Mouse (Mus musculus) lung, postnatal 4 days (tissue): ENCODE measurements around the gene Snrnp40.

ENCODE experiments used
- DNase-seq, 2 experiments: peaks; one replicate each; pipeline ENCODE4 v3.0.0; 2021

The Snrnp40 gene

DNA sequence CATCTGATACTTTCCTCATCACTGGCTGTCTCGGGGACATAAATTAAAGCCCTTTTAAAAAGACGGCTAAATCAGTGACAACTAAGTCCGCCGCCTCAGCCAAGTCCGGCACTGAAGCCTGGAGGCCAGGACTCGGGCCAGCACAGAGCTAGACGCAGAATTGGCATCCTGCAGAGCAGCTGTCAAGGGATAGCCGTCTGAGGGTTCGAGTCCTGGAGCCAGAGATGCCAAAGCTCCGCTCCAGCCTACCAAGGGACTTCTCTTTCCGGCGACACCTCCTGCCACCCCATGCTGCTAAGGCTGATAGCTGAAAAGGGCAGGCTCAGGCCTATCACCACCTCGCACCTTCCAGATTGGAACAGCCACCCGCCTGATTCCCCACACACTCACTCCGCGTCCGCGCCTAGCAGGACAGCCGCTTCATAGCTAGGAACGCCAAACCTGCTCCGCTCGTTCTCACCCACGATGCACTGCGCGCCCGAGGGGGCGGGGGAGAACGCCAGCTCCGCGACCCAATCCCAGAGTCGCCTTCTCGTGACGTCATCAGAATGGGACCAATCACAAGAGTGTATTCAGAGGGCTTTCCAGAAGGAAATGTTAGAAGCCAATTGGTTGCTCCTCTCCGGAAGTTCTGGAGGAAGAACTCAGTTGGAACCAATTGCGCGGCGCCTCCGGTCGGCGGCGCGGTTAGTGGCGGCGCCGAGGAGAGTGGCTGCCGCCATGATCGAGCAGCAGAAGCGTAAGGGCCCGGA, at the start of gene Snrnp40, which contains the start of gene Zcchc17:
Gene Snrnp40, plus strand, starts transcription at position 647 of the 752 bp plus-strand sequence.
Gene Zcchc17, minus strand, starts transcription at position 458 of the 752 bp plus-strand sequence.
- DNase-seq = peak; percentile 98 to 99

GRCm38 (mm10) chr4:130312526-130312925, 47.4 kb upstream of the Snrnp40 start:
- no peak for DNase-seq

DNA sequence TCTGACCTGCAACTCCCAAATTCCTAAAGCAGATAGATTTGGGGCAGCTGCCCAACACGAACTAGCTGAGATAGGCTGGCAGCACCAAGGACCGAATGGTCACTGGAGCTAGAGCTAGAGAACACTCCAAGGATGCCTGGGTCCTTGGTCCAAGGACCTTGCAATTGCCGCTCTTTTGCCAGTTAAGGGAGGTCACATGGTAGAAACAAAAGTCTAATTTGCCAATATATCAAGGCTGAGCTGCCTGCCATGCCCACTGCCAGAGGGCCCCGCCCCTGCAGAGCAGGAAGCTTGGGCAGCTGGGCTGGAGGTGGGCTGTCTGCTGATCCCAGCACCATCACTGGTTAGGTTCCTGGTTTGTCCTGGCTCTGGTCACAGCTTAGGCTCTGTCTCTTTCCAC, 46.4 kb upstream of the Snrnp40 start:
- DNase-seq = no peak

DNA sequence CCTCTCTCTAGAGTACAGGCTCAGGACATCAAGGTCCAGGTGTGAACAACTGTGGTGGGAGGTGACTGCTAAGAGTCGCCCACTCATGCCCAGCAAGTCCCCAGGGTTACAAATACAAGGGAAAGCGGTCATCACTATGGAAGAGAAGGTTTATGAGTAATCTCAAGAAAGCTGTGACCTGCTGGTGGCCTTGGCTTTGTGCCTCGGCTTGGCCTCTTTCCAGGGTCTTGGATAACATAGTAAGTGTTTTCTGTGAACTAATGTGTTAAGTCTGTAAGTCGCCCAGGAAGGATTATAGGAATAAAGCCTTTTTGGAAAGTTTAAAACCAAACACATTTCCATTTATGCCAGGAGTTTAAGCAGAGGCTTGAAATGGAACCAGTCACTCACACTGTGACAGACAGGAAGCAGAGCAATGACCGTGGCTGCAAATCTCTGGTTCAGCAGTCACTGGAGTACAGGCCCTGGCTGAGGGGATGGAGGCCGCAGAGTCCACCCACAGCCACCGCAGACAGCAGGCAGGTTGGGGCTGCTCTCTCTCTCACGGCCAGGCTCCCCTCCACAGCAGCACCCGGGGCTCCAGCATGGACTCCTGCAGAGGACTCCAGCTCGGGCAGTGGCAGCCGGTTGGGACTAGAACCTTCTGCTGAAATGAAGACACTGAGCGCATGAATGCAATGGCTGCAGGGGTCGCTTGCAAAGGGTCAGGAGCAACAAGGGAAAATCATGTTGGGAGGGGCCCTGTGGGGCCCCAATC, 44.0 kb upstream of the Snrnp40 start:
- DNase-seq = peak; percentile 68 to 83

- DNase-seq = no peak
Measured at GRCm38 (mm10) chr4:130316691-130317090, 43.2 kb upstream of the Snrnp40 start.

DNA sequence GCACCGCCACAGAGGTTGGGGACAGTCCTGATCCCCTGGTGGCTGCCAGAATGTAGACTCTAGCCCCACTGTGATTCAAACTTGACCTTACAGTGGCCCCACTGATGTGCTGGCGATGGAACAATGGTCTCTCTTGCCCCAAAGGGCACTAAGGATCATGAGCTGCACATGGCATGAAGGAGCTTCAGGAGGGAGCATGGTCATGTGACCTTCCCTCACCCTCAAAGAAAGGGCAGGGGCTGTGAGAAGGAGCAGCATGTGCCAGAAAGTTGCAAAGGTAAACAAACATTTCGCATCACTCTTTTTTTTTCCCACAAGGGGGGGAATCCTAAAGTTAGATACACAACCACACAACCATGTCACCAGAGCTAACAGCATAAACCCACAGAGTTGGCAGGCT, 41.8 kb upstream of the Snrnp40 start:
- no peak for DNase-seq

GRCm38 (mm10) chr4:130319564-130319963, 40.4 kb upstream of the Snrnp40 start:
- no peak for DNase-seq

DNA sequence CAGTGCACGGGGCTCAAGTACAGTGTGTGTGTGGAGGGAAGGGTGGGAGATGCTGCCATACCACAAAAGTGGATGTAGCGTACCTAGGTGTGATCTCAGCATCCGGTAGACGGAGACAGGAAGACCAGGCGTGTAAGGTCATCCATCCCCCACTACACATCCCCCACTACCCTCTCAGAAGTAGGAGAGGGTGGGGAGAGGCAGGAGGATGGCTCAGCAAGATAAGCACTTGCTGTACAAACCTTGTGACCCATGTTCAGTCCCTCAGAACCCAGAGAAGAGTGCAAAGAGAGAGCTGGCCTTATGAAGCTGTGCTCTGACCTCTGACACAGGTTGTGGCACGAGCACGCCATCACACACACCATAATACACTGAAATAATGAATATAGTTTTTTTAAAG, 38.3 kb upstream of the Snrnp40 start:
- DNase-seq = no peak

DNA sequence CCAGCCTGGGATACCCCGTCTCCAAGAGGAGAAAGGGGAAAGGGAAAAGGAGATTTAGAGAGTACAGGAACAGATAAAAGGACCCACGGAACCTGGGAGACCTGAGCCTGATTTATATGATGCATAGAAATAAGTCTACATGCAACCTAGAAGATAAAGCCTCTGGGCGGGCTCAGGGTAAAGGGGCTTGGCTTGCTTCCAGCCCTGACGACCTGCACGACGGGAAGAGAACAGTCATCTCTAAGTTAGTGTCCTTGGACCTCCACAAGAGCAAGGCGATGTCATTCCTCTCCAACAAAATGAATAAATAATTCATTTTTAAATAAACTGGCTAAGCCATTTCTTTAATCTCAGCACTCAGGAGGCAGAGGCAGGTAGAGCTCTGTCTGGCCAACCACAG, 37.4 kb upstream of the Snrnp40 start:
- DNase-seq = no peak

DNA sequence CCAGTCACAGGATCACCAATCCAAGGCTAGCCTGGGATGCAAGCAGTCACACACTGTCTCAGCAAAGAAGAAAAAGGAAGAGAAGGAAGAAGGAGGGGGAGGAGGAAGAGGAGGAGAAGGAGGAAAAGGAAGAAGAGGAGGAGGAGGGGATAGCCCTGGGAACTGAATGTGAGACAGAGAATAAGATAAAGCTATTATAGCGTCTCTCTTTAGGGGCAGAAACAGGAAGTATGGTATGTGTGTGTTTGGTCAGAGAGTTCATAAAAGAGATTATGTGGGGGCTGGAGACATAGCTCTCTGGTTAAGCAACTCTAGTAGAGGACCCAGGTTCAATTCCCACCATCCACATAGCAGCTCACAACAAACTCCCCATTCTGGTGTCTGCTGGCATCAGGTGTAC, 36.8 kb upstream of the Snrnp40 start:
- no peak for DNase-seq

GRCm38 (mm10) chr4:130323607-130324006, 36.3 kb upstream of the Snrnp40 start:
- peak in 1 of 2 experiments; percentile 21 for DNase-seq

GRCm38 (mm10) chr4:130325446-130325845, 34.5 kb upstream of the Snrnp40 start:
- no peak for DNase-seq

GRCm38 (mm10) chr4:130327366-130327765, 32.6 kb upstream of the Snrnp40 start:
- DNase-seq = no peak

DNA sequence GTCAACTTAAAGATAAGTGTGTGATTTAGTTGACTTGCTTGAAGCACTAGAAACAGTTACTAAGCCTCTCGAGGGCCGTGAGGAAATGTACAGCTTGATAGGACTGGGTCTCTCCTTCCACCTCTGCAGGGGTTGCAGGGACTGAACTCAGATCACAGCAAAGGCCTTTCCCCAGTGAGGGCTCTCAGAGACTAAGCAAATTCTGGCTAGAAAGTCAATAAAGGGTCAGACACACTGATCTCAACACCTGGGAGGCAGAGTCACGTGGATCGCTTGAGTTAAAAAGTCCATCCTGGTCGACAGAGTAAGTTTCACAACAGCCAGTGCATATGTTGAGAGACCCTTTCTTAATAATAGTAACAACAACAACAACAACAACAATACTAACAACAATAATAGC, 24.1 kb upstream of the Snrnp40 start:
- DNase-seq = no peak

- DNase-seq = peak in 1 of 2 experiments; percentile 64
Measured at GRCm38 (mm10) chr4:130341691-130342090, 18.2 kb upstream of the Snrnp40 start.

DNA sequence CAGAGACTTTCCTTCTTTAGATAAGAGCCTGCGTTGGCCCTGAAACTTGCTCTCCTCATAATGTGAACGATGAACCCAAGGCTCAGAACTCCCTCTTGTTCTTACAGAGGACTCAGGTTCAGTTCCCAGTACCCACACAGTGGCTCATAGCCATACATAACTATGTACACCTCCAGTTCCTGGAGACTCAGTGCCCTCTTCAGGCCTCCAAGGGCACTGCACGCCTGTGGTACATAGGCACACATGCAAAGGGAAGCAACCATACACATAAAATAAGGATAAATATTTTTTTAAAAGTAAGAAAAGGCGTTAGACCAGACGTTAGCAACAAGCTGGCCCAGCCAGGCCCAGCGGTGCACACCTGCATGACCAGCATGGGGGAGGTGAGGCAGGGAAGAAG, 10.3 kb upstream of the Snrnp40 start:
- no peak for DNase-seq

DNA sequence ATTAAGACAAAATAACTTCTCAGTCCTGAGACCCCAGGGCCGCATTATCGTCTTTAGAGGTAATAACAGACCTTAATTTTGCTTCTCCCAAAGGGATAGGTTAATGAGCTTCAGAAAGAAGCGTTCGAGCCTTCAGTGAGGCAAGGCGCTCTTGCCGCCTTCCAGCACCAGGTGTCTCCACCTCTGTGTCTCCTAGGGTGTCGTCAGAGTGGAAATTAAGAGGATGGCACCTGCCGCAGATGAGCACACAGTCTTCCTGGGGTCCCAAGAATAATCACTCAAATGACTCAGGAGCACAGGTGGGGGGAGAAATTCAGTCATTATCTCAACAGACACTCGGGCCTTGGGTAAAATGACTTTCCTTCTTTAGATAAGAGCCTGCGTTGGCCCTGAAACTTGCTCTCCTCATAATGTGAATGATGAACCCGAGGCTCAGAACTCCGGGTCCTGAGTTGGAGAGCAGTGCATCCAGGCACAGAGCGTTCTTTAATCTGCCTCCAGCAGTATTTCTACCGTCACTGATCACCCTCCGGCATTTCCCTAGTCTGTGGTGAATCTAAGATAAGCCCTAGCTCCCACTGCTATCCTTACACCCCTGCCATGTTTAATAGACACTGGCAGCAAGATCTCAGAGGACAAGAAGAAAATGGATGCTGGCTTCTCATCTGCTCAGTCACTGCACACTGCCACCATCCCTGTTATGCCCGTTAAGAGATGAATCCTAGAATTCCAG, 9.1 kb upstream of the Snrnp40 start:
- no peak for DNase-seq

GRCm38 (mm10) chr4:130352588-130352987, 7.3 kb upstream of the Snrnp40 start:
- no peak for DNase-seq

DNA sequence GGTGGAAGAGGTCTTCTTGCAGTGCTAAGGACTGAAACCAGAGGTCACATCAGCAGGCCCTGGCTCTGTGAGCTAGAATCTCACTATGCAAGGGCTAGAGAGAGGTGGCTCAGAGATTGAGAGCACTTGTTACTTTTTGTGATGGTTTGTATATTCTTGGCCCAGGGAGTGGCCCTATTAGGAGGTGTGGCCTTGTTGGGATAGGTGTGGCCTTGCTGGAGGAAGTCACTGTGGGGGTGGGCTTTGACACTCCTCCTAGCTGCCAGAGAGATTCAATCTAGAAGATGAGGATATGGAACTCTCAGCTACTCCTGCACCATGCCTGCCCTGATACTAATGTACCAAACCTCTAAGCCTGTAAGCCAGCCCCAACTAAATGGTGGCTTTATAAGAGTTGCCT, 2.0 kb upstream of the Snrnp40 start:
- no peak for DNase-seq

GRCm38 (mm10) chr4:130360238-130360590, 282 bp downstream of the Snrnp40 start:
- DNase-seq = no peak

GRCm38 (mm10) chr4:130376675-130377074, 16.7 kb downstream of the Snrnp40 start:
- no peak for DNase-seq

DNA sequence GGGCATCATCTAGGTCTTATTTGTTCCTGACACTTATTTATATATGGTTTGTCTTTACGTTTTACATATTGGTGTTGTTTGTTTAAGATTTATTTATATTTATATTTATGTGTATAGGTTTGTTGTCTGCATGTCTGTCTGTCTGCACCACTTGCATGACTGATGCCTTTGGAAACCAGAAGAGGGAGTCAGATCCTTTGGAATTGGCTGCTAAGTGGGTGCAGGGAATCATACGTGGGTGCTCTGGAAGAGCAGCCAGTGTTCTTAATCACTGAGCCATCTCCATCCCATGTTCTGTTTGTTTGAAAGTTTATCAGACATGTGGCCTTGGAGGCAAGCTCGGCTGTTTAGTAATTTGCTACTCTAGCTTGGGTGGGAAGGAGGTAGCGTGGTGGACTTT, 17.6 kb downstream of the Snrnp40 start:
- DNase-seq = no peak

- no peak for DNase-seq
Measured at GRCm38 (mm10) chr4:130379181-130379580, 19.2 kb downstream of the Snrnp40 start.

GRCm38 (mm10) chr4:130380418-130380817, 20.5 kb downstream of the Snrnp40 start:
- no peak for DNase-seq
